Mouse (Mus musculus): Measurements from ENCODE around the gene Apaf1. TPM values are rescaled to one million over a fixed set of nuclear protein-coding genes. Genes with fewer than 3 reads are reported as not detected.

Gene Apaf1
- polyA plus RNA-seq, 1 experiment from 2014 or later, result 19.3 TPM

DNA sequence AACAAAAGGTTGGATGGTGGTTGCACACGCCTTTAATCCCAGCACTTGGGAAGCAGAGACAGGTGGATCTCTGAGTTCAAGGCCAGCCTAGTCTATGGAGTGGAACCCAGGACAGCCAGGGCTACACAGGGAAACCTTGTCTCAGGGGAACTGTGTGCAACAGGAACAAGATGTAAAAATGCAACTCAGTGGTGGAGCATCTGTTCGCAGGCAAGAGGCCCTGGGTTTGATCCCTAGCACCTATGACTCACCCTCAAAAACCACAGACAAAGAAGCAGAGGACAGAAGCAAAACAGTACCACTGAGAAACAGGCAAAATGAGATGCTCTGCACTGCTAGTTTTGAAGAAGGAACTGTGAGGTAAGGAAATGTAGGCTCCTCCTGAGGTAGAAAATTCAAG, 5.9 kb downstream of the Apaf1 start:
- Histone ChIP-seq H3K4me1 (peaks cover 8% of the 10 kb centered on the region; the same call in 1 of the 2 replicates), H3K9me3 (no peaks in the 10 kb centered on the region), H3K4me3 (no peak overlapping the region), H3K27ac (no peak overlapping the region), H3K9ac (no peak overlapping the region), H3K27me3 (no peaks in the 10 kb centered on the region), H3K4me2 (no peak overlapping the region), H3K36me3 (peaks cover 38% of the 10 kb centered on the region)
- ATAC-seq (ENCODE audit: borderline replicate concordance, extremely low read depth, low FRiP score, low TSS enrichment), result no peak
- WGBS, result 86% methylated on average over 2 of the region's 2 CpGs

DNA sequence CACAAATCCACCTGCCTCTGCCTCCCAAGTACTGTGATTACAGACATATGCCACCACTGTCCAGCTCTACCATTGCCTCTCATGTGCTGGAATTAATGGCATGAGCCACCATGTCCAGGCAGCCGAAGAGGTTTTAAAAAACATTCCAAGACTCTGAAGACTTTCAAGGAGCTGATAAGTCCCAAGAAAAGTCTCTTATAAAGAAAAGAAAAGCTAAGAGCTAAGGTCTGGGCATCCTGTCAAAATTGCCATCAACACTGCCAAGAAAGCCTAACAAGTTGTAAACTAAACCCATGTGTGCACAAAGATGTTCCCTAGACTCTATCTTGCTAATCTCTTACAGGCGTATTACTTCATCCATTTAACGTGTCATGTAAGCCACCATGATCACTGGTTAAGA, 9.2 kb downstream of the Apaf1 start:
- Histone ChIP-seq H3K36me3 (peaks cover 39% of the 10 kb centered on the region), H3K9ac (no peak overlapping the region), H3K9me3 (no peaks in the 10 kb centered on the region), H3K4me2 (no peak overlapping the region), H3K27me3 (no peaks in the 10 kb centered on the region), H3K4me3 (no peak overlapping the region), H3K27ac (no peak overlapping the region), H3K4me1 (no peaks in the 10 kb centered on the region)
- no peak for ATAC-seq (ENCODE audit: borderline replicate concordance, extremely low read depth, low FRiP score, low TSS enrichment)
- WGBS, result 66% methylated on average over 3 of the region's 3 CpGs

DNA sequence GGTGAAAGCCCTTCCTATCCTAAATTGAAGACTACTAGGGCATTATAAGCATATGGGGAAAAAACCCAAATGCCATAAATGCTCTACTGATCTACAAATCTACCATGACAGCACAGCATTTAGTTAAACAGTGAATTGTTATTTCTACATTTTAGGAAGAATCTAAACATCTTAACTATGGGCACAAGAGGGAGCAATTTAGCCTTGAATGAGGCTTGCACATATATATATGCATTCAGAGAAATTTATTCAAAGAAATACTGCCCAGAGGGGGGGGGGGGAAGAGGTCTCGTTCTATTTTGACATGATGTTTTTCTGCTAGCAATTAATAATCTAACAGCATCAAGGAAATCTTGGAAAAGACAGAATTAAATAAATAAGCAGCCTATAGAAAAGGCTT, 10.8 kb downstream of the Apaf1 start:
- H3K4me2 ChIP-seq, result no peak overlapping the region
- H3K36me3 ChIP-seq, result peaks cover 33% of the 10 kb centered on the region
- H3K9me3 ChIP-seq, result no peaks in the 10 kb centered on the region
- H3K4me3 ChIP-seq, result no peak overlapping the region
- H3K27me3 ChIP-seq, result no peaks in the 10 kb centered on the region
- H3K9ac ChIP-seq, result no peak overlapping the region
- H3K4me1 ChIP-seq, result no peaks in the 10 kb centered on the region
- WGBS, result 21% methylated on average over 1 of the region's 1 CpGs
- no peak for ATAC-seq (ENCODE audit: borderline replicate concordance, extremely low read depth, low FRiP score, low TSS enrichment)
- no peak overlapping the region for H3K27ac ChIP-seq

DNA sequence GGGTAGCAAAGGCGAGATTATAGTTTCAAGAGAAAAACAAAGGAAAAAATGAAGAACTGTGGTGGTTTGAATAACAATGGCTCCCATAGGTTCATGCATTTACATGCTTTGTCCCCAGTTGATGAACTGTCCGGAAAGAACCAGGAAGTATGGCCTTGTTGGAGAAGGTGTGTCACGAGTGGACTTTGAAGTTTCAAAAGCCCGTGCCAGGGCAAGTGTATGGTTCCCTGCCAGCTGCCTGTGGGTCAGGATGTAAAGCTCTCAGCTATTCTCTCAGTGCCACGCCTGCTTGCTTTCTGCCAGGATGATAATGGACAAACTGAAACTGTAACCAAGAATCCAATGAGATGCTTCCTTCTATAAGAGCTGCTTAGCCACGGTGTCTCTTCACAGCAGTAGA, 20.2 kb downstream of the Apaf1 start:
- Histone ChIP-seq H3K27me3 (no peaks in the 10 kb centered on the region), H3K4me1 (no peaks in the 10 kb centered on the region), H3K9ac (no peak overlapping the region), H3K36me3 (peaks cover 42% of the 10 kb centered on the region), H3K9me3 (no peaks in the 10 kb centered on the region), H3K4me2 (no peak overlapping the region), H3K4me3 (no peak overlapping the region), H3K27ac (no peak overlapping the region)
- WGBS, result 85% methylated on average over 6 of the region's 6 CpGs
- ATAC-seq (ENCODE audit: borderline replicate concordance, extremely low read depth, low FRiP score, low TSS enrichment), result no peak

DNA sequence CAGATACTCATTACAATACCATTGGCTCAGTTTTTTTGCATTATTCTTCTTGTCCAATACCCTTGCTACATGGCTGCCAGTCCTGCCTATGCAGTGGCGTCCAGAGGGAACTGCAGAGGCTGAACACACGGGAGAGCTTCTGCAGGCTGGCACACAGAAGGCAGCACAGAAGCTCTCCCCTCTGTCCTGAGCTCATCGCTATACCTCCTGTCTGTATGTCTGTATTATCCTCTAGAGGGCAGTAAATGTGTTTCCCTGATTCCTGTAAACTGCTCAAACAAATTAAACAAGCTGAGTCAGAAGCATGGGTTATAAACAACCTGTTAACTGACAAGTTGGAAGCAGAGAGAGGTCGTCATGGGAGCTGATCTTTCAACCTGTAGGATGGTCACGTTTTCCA, 21.8 kb downstream of the Apaf1 start:
- Histone ChIP-seq H3K27ac (no peak overlapping the region), H3K27me3 (no peaks in the 10 kb centered on the region), H3K9me3 (no peaks in the 10 kb centered on the region), H3K9ac (no peak overlapping the region), H3K4me2 (no peak overlapping the region), H3K36me3 (peaks cover 32% of the 10 kb centered on the region), H3K4me3 (no peak overlapping the region), H3K4me1 (no peaks in the 10 kb centered on the region)
- 35% methylated on average over 5 of the region's 5 CpGs for WGBS
- ATAC-seq (ENCODE audit: borderline replicate concordance, extremely low read depth, low FRiP score, low TSS enrichment), result no peak; the same call in 1 of the 2 replicates

DNA sequence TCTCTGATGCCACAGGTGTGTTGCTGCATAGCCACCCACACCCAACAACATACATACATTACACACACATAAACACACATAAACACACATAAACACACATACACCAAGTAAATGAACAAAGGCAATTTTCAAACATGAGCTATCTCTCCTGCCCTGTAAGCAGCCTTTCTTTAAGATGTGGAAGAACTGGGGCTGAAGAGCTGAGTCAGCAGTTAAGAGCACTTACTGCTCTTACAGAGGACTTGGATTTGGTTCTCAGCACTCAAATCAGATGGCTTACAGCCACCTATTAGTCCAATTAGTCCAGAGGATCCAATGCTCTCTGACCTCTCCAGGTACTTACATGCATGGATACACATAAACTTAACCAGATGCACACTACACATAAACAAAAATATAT, 29.8 kb downstream of the Apaf1 start:
- Histone ChIP-seq H3K27ac (no peak overlapping the region), H3K4me2 (no peak overlapping the region)

DNA sequence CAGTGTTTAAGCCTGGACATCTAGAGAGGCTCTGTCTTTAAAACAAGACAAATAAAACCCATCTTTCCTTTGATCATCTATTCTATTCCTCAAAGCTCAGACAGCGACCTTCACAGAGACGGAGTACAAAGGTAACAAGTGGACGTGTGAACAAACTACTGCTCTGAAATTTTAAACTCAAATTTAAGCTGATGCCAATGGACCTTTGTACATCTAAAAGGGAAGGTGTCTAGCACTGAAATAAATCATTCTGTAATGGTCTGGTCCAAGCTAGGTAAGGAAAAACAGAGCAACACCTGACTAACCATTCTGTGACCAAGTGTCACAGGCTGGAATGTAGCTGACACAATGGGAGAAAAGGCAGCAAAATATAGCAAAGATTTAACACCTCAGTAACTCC, 31.4 kb downstream of the Apaf1 start:
- 90% methylated on average over 3 of the region's 3 CpGs for WGBS
- ATAC-seq (ENCODE audit: borderline replicate concordance, extremely low read depth, low FRiP score, low TSS enrichment), result no peak
- H3K36me3 ChIP-seq, result peaks cover 59% of the 10 kb centered on the region

More for the DNA sequence above, 29.8 kb downstream of the Apaf1 start:
- no peaks in the 10 kb centered on the region for H3K9me3 ChIP-seq
- no peak for ATAC-seq (ENCODE audit: borderline replicate concordance, extremely low read depth, low FRiP score, low TSS enrichment)
- no peak overlapping the region for H3K4me3 ChIP-seq
- no peaks in the 10 kb centered on the region for H3K4me1 ChIP-seq
- peaks cover 51% of the 10 kb centered on the region for H3K36me3 ChIP-seq
- no peaks in the 10 kb centered on the region for H3K27me3 ChIP-seq
- H3K9ac ChIP-seq, result no peak overlapping the region

DNA sequence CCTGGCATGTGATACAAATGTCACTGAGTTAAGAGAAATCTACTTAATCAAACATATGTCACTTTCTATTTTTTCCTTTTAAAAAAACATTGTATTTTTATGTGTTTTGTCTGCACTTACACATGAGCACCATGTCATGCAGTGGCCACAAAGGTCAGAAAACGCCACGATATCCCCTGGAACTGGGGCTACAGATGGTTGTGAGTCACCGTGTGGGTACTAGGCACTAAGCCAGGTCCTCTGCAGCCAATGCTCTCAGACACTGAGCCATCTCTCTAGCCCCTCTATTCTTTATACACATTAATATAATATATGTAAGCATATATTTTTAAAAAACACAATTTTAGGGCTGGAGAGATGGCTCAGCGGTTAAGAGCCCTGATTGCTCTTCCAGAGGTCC, 32.9 kb downstream of the Apaf1 start:
- WGBS, result 78% methylated on average over 4 of the region's 4 CpGs
- H3K36me3 ChIP-seq, result peaks cover 52% of the 10 kb centered on the region
- no peak overlapping the region for H3K9ac ChIP-seq
- no peak overlapping the region for H3K4me2 ChIP-seq
- no peaks in the 10 kb centered on the region for H3K9me3 ChIP-seq
- H3K4me1 ChIP-seq, result no peaks in the 10 kb centered on the region
- no peak for ATAC-seq (ENCODE audit: borderline replicate concordance, extremely low read depth, low FRiP score, low TSS enrichment)
- no peak overlapping the region for H3K27ac ChIP-seq
- no peaks in the 10 kb centered on the region for H3K27me3 ChIP-seq
- H3K4me3 ChIP-seq, result no peak overlapping the region

More for the DNA sequence above, 31.4 kb downstream of the Apaf1 start:
- Histone ChIP-seq H3K4me2 (no peak overlapping the region), H3K9ac (no peak overlapping the region), H3K27ac (no peak overlapping the region), H3K9me3 (no peaks in the 10 kb centered on the region), H3K4me3 (no peak overlapping the region), H3K4me1 (no peaks in the 10 kb centered on the region), H3K27me3 (no peaks in the 10 kb centered on the region)

DNA sequence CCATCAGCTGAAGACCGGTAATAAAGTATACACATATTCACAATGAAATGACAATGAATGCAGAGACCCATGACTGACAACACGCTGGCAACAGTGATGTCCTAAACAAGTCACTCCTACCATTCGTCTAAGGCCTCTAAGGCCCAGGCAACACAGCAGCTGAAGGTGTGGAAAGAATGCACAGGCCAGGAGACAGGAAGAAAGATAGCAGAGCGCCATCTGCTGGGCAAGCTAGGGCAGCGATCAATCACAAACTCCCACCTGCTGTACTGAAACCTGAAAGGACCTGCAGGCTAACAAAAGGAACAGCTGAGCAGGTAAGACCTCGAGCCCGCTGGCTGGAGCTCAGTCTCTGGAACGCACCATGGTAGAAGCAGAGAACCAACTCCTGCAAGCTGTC, 48.6 kb downstream of the Apaf1 start:
- no peak for ATAC-seq (ENCODE audit: borderline replicate concordance, extremely low read depth, low FRiP score, low TSS enrichment)
- Histone ChIP-seq H3K27ac (no peak overlapping the region), H3K4me2 (no peak overlapping the region), H3K4me3 (no peak overlapping the region), H3K9ac (no peak overlapping the region), H3K27me3 (no peaks in the 10 kb centered on the region), H3K4me1 (no peaks in the 10 kb centered on the region), H3K9me3 (no peaks in the 10 kb centered on the region), H3K36me3 (peaks cover 16% of the 10 kb centered on the region; the same call in 1 of the 2 replicates)
- 27% methylated on average over 8 of the region's 8 CpGs for WGBS

DNA sequence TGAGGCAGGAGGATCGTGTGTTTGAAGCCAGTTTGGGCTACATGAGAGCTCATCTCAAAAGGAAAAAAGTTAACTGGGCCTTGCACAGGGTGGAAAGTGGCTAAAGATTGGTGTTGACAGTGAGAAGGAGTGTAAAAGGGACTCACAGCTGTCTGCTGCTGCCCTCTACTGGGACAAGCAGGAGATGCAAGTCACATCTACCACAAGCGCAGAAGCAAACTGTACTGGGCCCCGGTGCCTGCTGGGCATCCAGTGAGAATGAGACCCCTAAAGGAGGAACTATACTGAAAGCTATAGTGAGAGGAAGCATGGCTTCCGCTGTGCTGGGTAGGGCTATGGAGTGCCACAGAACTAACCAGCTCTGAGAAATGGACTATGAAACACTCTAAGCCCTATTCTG, 50.2 kb downstream of the Apaf1 start:
- Histone ChIP-seq H3K27me3 (no peaks in the 10 kb centered on the region), H3K4me3 (no peak overlapping the region), H3K9ac (no peak overlapping the region), H3K9me3 (no peaks in the 10 kb centered on the region), H3K27ac (no peak overlapping the region), H3K4me1 (no peaks in the 10 kb centered on the region), H3K36me3 (peaks cover 16% of the 10 kb centered on the region; the same call in 1 of the 2 replicates), H3K4me2 (no peak overlapping the region)
- WGBS, result 16% methylated on average over 4 of the region's 4 CpGs
- 0 out of 2 replicates have a peak, but pooled peaks have one; percentile 19 for ATAC-seq (ENCODE audit: borderline replicate concordance, extremely low read depth, low FRiP score, low TSS enrichment)

DNA sequence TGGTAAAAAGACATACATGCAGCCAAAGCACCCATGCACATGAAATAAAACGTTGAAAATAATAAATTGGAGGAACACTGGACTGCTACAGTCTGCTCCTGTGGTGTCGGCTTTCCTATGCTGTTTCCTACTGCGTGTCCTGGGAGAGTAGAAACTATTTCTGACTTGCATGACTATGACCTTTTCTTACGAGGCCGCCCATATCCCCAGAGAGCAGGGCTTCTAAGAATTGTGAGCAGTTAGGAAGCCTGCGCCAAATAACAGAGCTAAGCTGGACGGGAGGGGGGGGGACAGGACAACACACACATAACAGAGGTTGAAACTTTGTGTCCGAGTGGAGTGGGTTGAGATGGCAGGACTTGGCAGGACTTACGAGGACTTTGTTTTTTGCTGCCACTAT, 51.4 kb downstream of the Apaf1 start:
- H3K9ac ChIP-seq, result no peak overlapping the region
- ATAC-seq (ENCODE audit: borderline replicate concordance, extremely low read depth, low FRiP score, low TSS enrichment), result no peak
- no peak overlapping the region for H3K4me3 ChIP-seq
- no peaks in the 10 kb centered on the region for H3K27me3 ChIP-seq
- no peak overlapping the region for H3K4me2 ChIP-seq
- no peaks in the 10 kb centered on the region for H3K4me1 ChIP-seq
- no peaks in the 10 kb centered on the region for H3K9me3 ChIP-seq
- H3K36me3 ChIP-seq, result peaks cover 15% of the 10 kb centered on the region; the same call in 1 of the 2 replicates
- no peak overlapping the region for H3K27ac ChIP-seq
- WGBS, result 83% methylated on average over 9 of the region's 9 CpGs

DNA sequence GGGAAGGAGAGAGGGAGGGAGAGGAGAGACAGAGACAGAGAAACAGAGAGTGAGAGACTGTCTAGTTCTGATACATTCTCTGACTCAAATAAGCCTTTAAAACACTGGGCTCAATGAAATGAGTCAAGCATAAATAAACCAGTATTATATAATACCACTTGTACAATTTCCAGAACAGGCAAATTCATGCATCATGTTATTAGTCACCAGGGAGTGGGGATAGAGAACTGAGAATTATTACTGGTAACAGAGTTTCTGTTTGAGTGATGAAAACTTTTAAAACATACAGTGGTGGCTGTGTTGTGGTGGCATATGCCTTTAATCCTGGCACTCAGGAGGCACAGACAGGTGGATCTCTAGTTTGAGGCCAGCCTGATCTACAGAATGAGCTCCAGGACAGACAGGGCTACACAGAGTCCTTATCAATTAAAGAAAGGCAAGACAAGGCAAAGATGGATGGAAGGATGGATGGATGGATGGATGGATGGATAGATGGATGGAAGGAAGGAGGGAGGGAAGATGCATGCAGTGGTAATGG, 53.5 kb downstream of the Apaf1 start:
- H3K9ac ChIP-seq, result no peak overlapping the region
- no peak overlapping the region for H3K4me2 ChIP-seq
- H3K4me1 ChIP-seq, result no peaks in the 10 kb centered on the region
- H3K36me3 ChIP-seq, result peaks cover 14% of the 10 kb centered on the region; the same call in 1 of the 2 replicates
- no peak overlapping the region for H3K27ac ChIP-seq
- H3K9me3 ChIP-seq, result no peaks in the 10 kb centered on the region
- no peak for ATAC-seq (ENCODE audit: borderline replicate concordance, extremely low read depth, low FRiP score, low TSS enrichment)
- H3K4me3 ChIP-seq, result no peak overlapping the region
- no peaks in the 10 kb centered on the region for H3K27me3 ChIP-seq

DNA sequence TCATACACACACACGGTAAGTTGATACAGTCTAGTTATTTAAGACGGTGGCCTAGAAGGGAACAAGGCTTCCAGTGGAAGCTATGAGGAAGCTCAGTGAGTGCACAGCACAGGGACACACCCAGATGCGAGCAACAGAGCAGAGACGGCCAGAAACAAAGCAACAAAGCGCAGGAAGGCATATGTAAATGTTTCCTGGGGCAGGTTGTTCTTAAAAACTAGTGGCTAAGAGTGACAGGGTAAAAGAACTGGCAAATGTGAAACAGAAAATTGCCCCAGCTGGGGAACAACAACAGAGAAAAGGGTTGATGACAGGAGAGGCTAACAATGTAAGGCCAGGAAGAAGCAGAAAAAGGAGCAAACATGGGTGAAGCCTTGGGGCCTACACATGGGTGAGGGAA, 54.6 kb downstream of the Apaf1 start:
- 84% methylated on average over 5 of the region's 5 CpGs for WGBS
- no peak for ATAC-seq (ENCODE audit: borderline replicate concordance, extremely low read depth, low FRiP score, low TSS enrichment)
- Histone ChIP-seq H3K27me3 (no peaks in the 10 kb centered on the region), H3K9me3 (no peaks in the 10 kb centered on the region), H3K4me2 (no peak overlapping the region), H3K4me1 (no peaks in the 10 kb centered on the region), H3K36me3 (peaks cover 14% of the 10 kb centered on the region; the same call in 1 of the 2 replicates), H3K9ac (no peak overlapping the region), H3K27ac (no peak overlapping the region), H3K4me3 (no peak overlapping the region)

All from lung, embryonic 15.5 days (tissue).